Mouse (Mus musculus) bone marrow, adult 2 months (tissue): Measurements from ENCODE around the gene Tipin.

ENCODE experiments used
- CTCF ChIP-seq: fragments of 200-500 bp; IDR thresholded peaks from 2 replicates; pipeline ENCODE4 v1.5.1; 2011; ENCODE audit warnings: low read length, control low read depth; ENCODE audit not compliant: control insufficient read depth, insufficient read depth
- POLR2A ChIP-seq: fragments of 200-500 bp; IDR thresholded peaks from 2 replicates; pipeline ENCODE4 v1.6.1; 2011; ENCODE audit warnings: low read depth, mild to moderate bottlenecking, control low read depth, low read length, borderline replicate concordance; ENCODE audit not compliant: control insufficient read depth

GRCm38 (mm10) chr9:64268196-64268595, 13.2 kb upstream of the Tipin start:
- TF ChIP-seq CTCF (no peak), POLR2A (no peak)
